Mouse (Mus musculus) midbrain, embryonic 16.5 days (tissue): ENCODE data around the gene Btbd17. TPM values are rescaled to one million over a fixed set of nuclear protein-coding genes. Genes with fewer than 3 reads are reported as not detected.

Source experiments
- ATAC-seq: fragments of 200-750 bp; cut with Nextera tagmentation; 2 replicates; pipeline ENCODE4 v1.8.0; 2017; ENCODE audit warnings: moderate TSS enrichment
- H3K27ac ChIP-seq: fragments of 300-500 bp; sonication (generic); 2 replicates; pipeline ENCODE4 v1.5.1; 2014; ENCODE audit warnings: mild to moderate bottlenecking, low read length, mixed read lengths
- H3K27me3 ChIP-seq: fragments of 300-500 bp; sonication (generic); 2 replicates; pipeline ENCODE4 v1.6.1; 2014; ENCODE audit warnings: low read depth, low read length, mixed read lengths; ENCODE audit not compliant: control insufficient read depth, insufficient read depth
- H3K36me3 ChIP-seq: fragments of 300-500 bp; sonication (generic); 2 replicates; pipeline ENCODE4 v1.6.1; 2014; ENCODE audit warnings: mild to moderate bottlenecking, low read length, moderate library complexity, mixed read lengths; ENCODE audit not compliant: control insufficient read depth, insufficient read depth
- H3K4me1 ChIP-seq: fragments of 300-500 bp; sonication (generic); 2 replicates; pipeline ENCODE4 v1.6.1; 2014; ENCODE audit warnings: mild to moderate bottlenecking, low read length, mixed read lengths; ENCODE audit not compliant: control insufficient read depth, insufficient read depth
- H3K4me2 ChIP-seq: fragments of 300-500 bp; sonication (generic); 2 replicates; pipeline ENCODE4 v1.6.1; 2014; ENCODE audit warnings: mild to moderate bottlenecking, low read length, mixed read lengths
- H3K4me3 ChIP-seq: fragments of 300-500 bp; sonication (generic); 2 replicates; pipeline ENCODE4 v1.5.1; 2014; ENCODE audit warnings: low read depth, mild to moderate bottlenecking, low read length, moderate library complexity, mixed read lengths
- H3K9ac ChIP-seq: fragments of 300-500 bp; sonication (generic); 2 replicates; pipeline ENCODE4 v1.6.1; 2014; ENCODE audit warnings: low read depth, low read length, mixed read lengths
- H3K9me3 ChIP-seq: fragments of 300-500 bp; sonication (generic); replicated peaks from 2 replicates; pipeline ENCODE4 v1.6.1; 2014; ENCODE audit warnings: mild to moderate bottlenecking, low read length, mixed read lengths; ENCODE audit not compliant: control insufficient read depth, poor library complexity, severe bottlenecking
- WGBS: fragments of 180-500 bp; shearing (Covaris S2); extraction: QIAGEN DNeasy Blood & Tissue Kit; methylation state at CpG from one replicate; pipeline ENCODE4 v1.1.7; 2014; 5-methylcytosine and 5-hydroxymethylcytosine counted together
- polyA plus RNA-seq: library from polyadenylated mRNA; unstranded; fragments of >200 nt; fragmentation: Nextera tagmentation; extraction: Ambion mirVana; gene quantifications from 2 replicates; pipeline ENCODE4 v1.2.1, GENCODE M21; 2015

The Btbd17 gene
- polyA plus RNA-seq, 1 experiment from 2014 or later, result 20.6 TPM

- H3K27me3 ChIP-seq, result peaks cover 8% of the 10 kb centered on the region
Observed at GRCm38 (mm10) chr11:114789716-114790115, 6.0 kb downstream of the Btbd17 start.

GRCm38 (mm10) chr11:114789061-114789714, 6.6 kb downstream of the Btbd17 start:
- peaks cover 8% of the 10 kb centered on the region for H3K27me3 ChIP-seq
- peaks cover 31% of the 10 kb centered on the region for H3K4me1 ChIP-seq
- no peaks in the 10 kb centered on the region for H3K9me3 ChIP-seq
- no peaks in the 10 kb centered on the region for H3K36me3 ChIP-seq
- peak overlapping the region; percentile 42 for H3K9ac ChIP-seq
- no peak overlapping the region for H3K4me3 ChIP-seq
- H3K27ac ChIP-seq, result no peak overlapping the region
- 0 out of 2 replicates have a peak, but pooled peaks have one; percentile 19 for ATAC-seq
- 14% methylated on average over 30 of the region's 30 CpGs for WGBS
- peak overlapping the region; percentile 51 for H3K4me2 ChIP-seq

More at GRCm38 (mm10) chr11:114789716-114790115, 6.0 kb downstream of the Btbd17 start:
- Histone ChIP-seq H3K4me3 (no peak overlapping the region), H3K9me3 (no peaks in the 10 kb centered on the region), H3K9ac (no peak overlapping the region), H3K4me1 (peaks cover 34% of the 10 kb centered on the region), H3K27ac (no peak overlapping the region), H3K36me3 (no peaks in the 10 kb centered on the region), H3K4me2 (no peak overlapping the region)
- WGBS, result 69% methylated on average over 9 of the region's 9 CpGs
- ATAC-seq, result no peak

- Histone ChIP-seq H3K9me3 (no peaks in the 10 kb centered on the region), H3K9ac (no peak overlapping the region), H3K4me2 (no peak overlapping the region), H3K4me1 (peaks cover 16% of the 10 kb centered on the region; the same call in 1 of the 2 replicates), H3K4me3 (no peak overlapping the region), H3K36me3 (no peaks in the 10 kb centered on the region), H3K27ac (no peak overlapping the region), H3K27me3 (peaks cover 8% of the 10 kb centered on the region)
- ATAC-seq, result no peak
- 77% methylated on average over 3 of the region's 3 CpGs for WGBS
Observed at GRCm38 (mm10) chr11:114787611-114788010, 8.1 kb downstream of the Btbd17 start.

- H3K9ac ChIP-seq, result peak overlapping the region; percentile 58
- no peaks in the 10 kb centered on the region for H3K9me3 ChIP-seq
- H3K27ac ChIP-seq, result peak overlapping the region; percentile 13; the same call in 1 of the 2 replicates
- H3K4me2 ChIP-seq, result peak overlapping the region; percentile 61
- peaks cover 8% of the 10 kb centered on the region for H3K27me3 ChIP-seq
- H3K36me3 ChIP-seq, result no peaks in the 10 kb centered on the region
- peaks cover 11% of the 10 kb centered on the region; the same call in 1 of the 2 replicates for H3K4me1 ChIP-seq
- ATAC-seq, result peak; percentile 47; the same call in 1 of the 2 replicates
- peak overlapping the region; percentile 30 for H3K4me3 ChIP-seq
- 1% methylated on average over 43 of the region's 43 CpGs for WGBS
Observed at GRCm38 (mm10) chr11:114786326-114786725, 9.4 kb downstream of the Btbd17 start.

GRCm38 (mm10) chr11:114785892-114786291, 9.9 kb downstream of the Btbd17 start:
- Histone ChIP-seq H3K9ac (peak overlapping the region; percentile 58), H3K36me3 (no peaks in the 10 kb centered on the region), H3K9me3 (no peaks in the 10 kb centered on the region), H3K4me3 (peak overlapping the region; percentile 30), H3K27ac (no peak overlapping the region), H3K4me2 (peak overlapping the region; percentile 61), H3K27me3 (peaks cover 8% of the 10 kb centered on the region), H3K4me1 (peaks cover 8% of the 10 kb centered on the region; the same call in 1 of the 2 replicates)
- no peak for ATAC-seq
- WGBS, result 49% methylated on average over 10 of the region's 10 CpGs

GRCm38 (mm10) chr11:114780076-114780475, 15.7 kb downstream of the Btbd17 start:
- H3K9me3 ChIP-seq, result no peaks in the 10 kb centered on the region
- no peak for ATAC-seq
- no peak overlapping the region for H3K27ac ChIP-seq
- 28% methylated on average over 9 of the region's 9 CpGs for WGBS
- H3K36me3 ChIP-seq, result no peaks in the 10 kb centered on the region
- H3K4me3 ChIP-seq, result no peak overlapping the region
- H3K4me1 ChIP-seq, result peaks cover 4% of the 10 kb centered on the region; the same call in 1 of the 2 replicates
- no peak overlapping the region for H3K9ac ChIP-seq
- no peak overlapping the region for H3K4me2 ChIP-seq
- peaks cover 7% of the 10 kb centered on the region for H3K27me3 ChIP-seq

GRCm38 (mm10) chr11:114771896-114772295, 23.8 kb downstream of the Btbd17 start:
- H3K4me1 ChIP-seq, result no peaks in the 10 kb centered on the region
- H3K36me3 ChIP-seq, result no peaks in the 10 kb centered on the region
- no peak overlapping the region for H3K4me2 ChIP-seq
- no peak overlapping the region for H3K27ac ChIP-seq
- WGBS, result 71% methylated on average over 2 of the region's 2 CpGs
- no peaks in the 10 kb centered on the region for H3K9me3 ChIP-seq
- no peak overlapping the region for H3K4me3 ChIP-seq
- peaks cover 2% of the 10 kb centered on the region; the same call in 1 of the 2 replicates for H3K27me3 ChIP-seq
- ATAC-seq, result no peak
- H3K9ac ChIP-seq, result no peak overlapping the region

- peaks cover 15% of the 10 kb centered on the region for H3K27me3 ChIP-seq
- no peak for ATAC-seq
Observed at GRCm38 (mm10) chr11:114769911-114770310, 25.8 kb downstream of the Btbd17 start.

More at GRCm38 (mm10) chr11:114769911-114770310, 25.8 kb downstream of the Btbd17 start:
- no peak overlapping the region for H3K9ac ChIP-seq
- no peak overlapping the region for H3K27ac ChIP-seq
- no peak overlapping the region for H3K4me2 ChIP-seq
- no peaks in the 10 kb centered on the region for H3K9me3 ChIP-seq
- no peak overlapping the region for H3K4me3 ChIP-seq
- H3K4me1 ChIP-seq, result 0 out of 2 replicates have a peak, but pooled peaks cover 2% of the 10 kb centered on the region
- H3K36me3 ChIP-seq, result no peaks in the 10 kb centered on the region
- WGBS, result 40% methylated on average over 6 of the region's 6 CpGs
